In the genomic region with DNA sequence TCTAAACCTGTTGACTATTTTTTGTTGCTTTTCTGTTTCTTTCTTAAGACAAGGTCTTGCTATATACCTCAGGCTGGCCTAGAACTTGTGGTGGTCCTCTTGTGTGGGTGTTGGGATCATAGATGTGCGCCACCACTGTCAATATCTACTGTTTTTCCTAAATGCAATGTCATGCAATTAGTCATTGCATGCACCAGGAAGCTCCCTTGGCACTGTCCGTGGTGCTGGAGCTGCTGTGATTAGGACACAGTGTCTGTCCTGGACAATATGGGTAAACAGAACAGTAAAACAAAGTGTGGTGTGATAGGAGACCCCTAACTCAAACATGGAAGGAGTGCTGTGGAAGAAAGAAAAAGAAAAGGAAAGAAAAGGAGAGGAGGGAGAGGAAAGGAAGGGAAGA, we compare ENCODE assay signal across 14 mouse cellular contexts. TPM values are rescaled to one million over a fixed set of nuclear protein-coding genes. Genes with fewer than 3 reads are reported as not detected.
DNase-seq lines count a peak whose midpoint lies in the region; TF ChIP-seq lines count a peak whose summit lies in the region.
"Had no signal": no experiment of that assay in that cellular context is flagged by ENCODE, and none has a peak within 500 bp of the region (broad histone marks: within the 10 kb centered on the region; RNA-seq: fewer than 3 reads in every experiment).

No protein-coding gene starts in this region.

- TF ChIP-seq POLR2A in kidney, adult 2 months (IDR thresholded peaks at IDR 0.05; ENCODE audit: low read depth, low read length), result no peak

- H3K27me3 ChIP-seq in kidney, adult 2 months (replicated peaks; ENCODE audit: control insufficient read depth, insufficient read depth, low read length), result no peaks in the 10 kb centered on the region; the same call in 1 of the 2 replicates
- H3K27me3 ChIP-seq: forebrain, embryonic 15.5 days; liver, embryonic 12.5 days had no signal

- WGBS in kidney, adult 2 months, result 45% methylated on average over 2 of the region's 2 CpGs

- H3K4me1 ChIP-seq in kidney, adult 2 months (ENCODE audit: control insufficient read depth, insufficient read depth, low read length), result no peaks in the 10 kb centered on the region
- H3K4me1 ChIP-seq: forebrain, embryonic 15.5 days; liver, embryonic 12.5 days had no signal

- peak; percentile 73 for DNase-seq in kidney, postnatal 10 days
- no peak for DNase-seq in kidney, adult 2 months
- DNase-seq in ES-CJ7 (ENCODE audit: low read depth, low spot score) (peak; percentile 12), NIH3T3 (ENCODE audit: low read depth) (peak; percentile 5)
- peak; percentile 12 for DNase-seq in hindlimb bud, embryonic 11.5 days (ENCODE audit: extremely low spot score, low read depth, low spot score)
- no peak for DNase-seq in layer of hippocampus, adult 9-11 months
- DNase-seq in cerebellum, adult 9-11 months, result no peak
- DNase-seq: heart, adult 2 months; right cerebral cortex, postnatal 4 days; thymus, adult 18-20 months had no signal

- no peak overlapping the region for H3K27ac ChIP-seq in kidney, adult 2 months (ENCODE audit: insufficient read depth, low read depth, low read length)
- H3K27ac ChIP-seq: forebrain, embryonic 15.5 days; heart, adult 2 months; hindbrain, postnatal 0 days; liver, embryonic 12.5 days had no signal

- H3K36me3 ChIP-seq in kidney, adult 2 months (ENCODE audit: control insufficient read depth, insufficient read depth, low read length), result no peaks in the 10 kb centered on the region
- H3K36me3 ChIP-seq: forebrain, embryonic 15.5 days; G1E; liver, embryonic 12.5 days had no signal

- no peak overlapping the region for H3K4me3 ChIP-seq in kidney, adult 2 months (ENCODE audit: insufficient read depth, low read depth, low read length)
- H3K4me3 ChIP-seq: forebrain, embryonic 15.5 days; heart, adult 2 months; liver, embryonic 12.5 days had no signal

- no peak for TF ChIP-seq CTCF in kidney, adult 2 months (conservative IDR thresholded peaks at IDR 0.05; ENCODE audit: insufficient read depth, insufficient read length, low read depth, low read length)

RNA-seq across cellular contexts. Expression of gene Syt9, which starts 22.2 kb away (rescaled TPM):
- polyA plus RNA-seq in kidney, adult 2 months (2012; rRNA removed), result 1.1 TPM in 2 replicates
- polyA plus RNA-seq: G1E; heart, adult 2 months had no signal

Comparison
In these comparisons a context has a peak if more than half of its experiments do, and no peak if none do; other contexts are left out.
1. DNase-seq: peak in kidney, postnatal 10 days (single experiment), ES-CJ7 (single experiment), NIH3T3 (single experiment) and hindlimb bud, embryonic 11.5 days (single experiment); none in kidney, adult 2 months (single experiment), layer of hippocampus, adult 9-11 months (single experiment) and cerebellum, adult 9-11 months (single experiment).